ENCODE assay signal across 13 mouse cellular contexts in genomic region chr10:43247994-43248393, GRCm38 (mm10). TPM values are rescaled to one million over a fixed set of nuclear protein-coding genes. Genes with fewer than 3 reads are reported as not detected.
DNase-seq lines count a peak whose midpoint lies in the region; ATAC-seq and TF ChIP-seq lines count a peak whose summit lies in the region.
"Had no signal": no experiment of that assay in that cellular context is flagged by ENCODE, and none has a peak within 500 bp of the region (broad histone marks: within the 10 kb centered on the region; RNA-seq: fewer than 3 reads in every experiment).

No protein-coding gene starts in this region.

- no peak overlapping the region for H3K27ac ChIP-seq in forebrain, postnatal 0 days (ENCODE audit: low read depth, low read length)
- H3K27ac ChIP-seq in forebrain, embryonic 16.5 days (ENCODE audit: low read length): no peak overlapping the region
- peak overlapping the region; percentile 13; the same call in 1 of the 2 replicates for H3K27ac ChIP-seq in kidney, postnatal 0 days
- H3K27ac ChIP-seq in kidney, embryonic 15.5 days: no peak overlapping the region
- 0 out of 2 replicates have a peak overlapping the region, but pooled peaks have one; percentile 33 for H3K27ac ChIP-seq in neural tube, embryonic 15.5 days (replicated peaks)
- no peak overlapping the region for H3K27ac ChIP-seq in liver, embryonic 12.5 days
- H3K27ac ChIP-seq: embryonic facial prominence, embryonic 12.5 days had no signal

- H3K4me2 ChIP-seq in forebrain, postnatal 0 days (ENCODE audit: low read depth): no peak overlapping the region
- no peak overlapping the region for H3K4me2 ChIP-seq in forebrain, embryonic 16.5 days (ENCODE audit: low read length)
- no peak overlapping the region for H3K4me2 ChIP-seq in kidney, postnatal 0 days (ENCODE audit: low read length)
- H3K4me2 ChIP-seq in kidney, embryonic 15.5 days: no peak overlapping the region
- no peak overlapping the region for H3K4me2 ChIP-seq in neural tube, embryonic 15.5 days
- H3K4me2 ChIP-seq in liver, embryonic 12.5 days: no peak overlapping the region
- H3K4me2 ChIP-seq: embryonic facial prominence, embryonic 12.5 days had no signal

- 30% methylated on average over 5 of the region's 5 CpGs for WGBS in forebrain, postnatal 0 days
- 31% methylated on average over 5 of the region's 5 CpGs for WGBS in forebrain, embryonic 16.5 days
- WGBS in kidney, postnatal 0 days: 46% methylated on average over 5 of the region's 5 CpGs
- WGBS in kidney, embryonic 15.5 days: 45% methylated on average over 5 of the region's 5 CpGs
- WGBS in neural tube, embryonic 15.5 days: 31% methylated on average over 5 of the region's 5 CpGs
- whole genome bisulfite sequencing in liver, embryonic 12.5 days (ENCODE audit: insufficient replicate concordance): 71% methylated on average over 5 of the region's 5 CpGs

- no peak overlapping the region for H3K9ac ChIP-seq in forebrain, postnatal 0 days
- H3K9ac ChIP-seq in forebrain, embryonic 16.5 days (replicated peaks; ENCODE audit: low read depth, low read length): no peak overlapping the region
- H3K9ac ChIP-seq in kidney, postnatal 0 days (ENCODE audit: low read depth, low read length): no peak overlapping the region
- no peak overlapping the region for H3K9ac ChIP-seq in kidney, embryonic 15.5 days
- H3K9ac ChIP-seq in neural tube, embryonic 15.5 days (replicated peaks): no peak overlapping the region
- no peak overlapping the region for H3K9ac ChIP-seq in liver, embryonic 12.5 days
- H3K9ac ChIP-seq: embryonic facial prominence, embryonic 12.5 days had no signal

- no peaks in the 10 kb centered on the region for H3K4me1 ChIP-seq in forebrain, postnatal 0 days (ENCODE audit: insufficient read depth)
- peaks cover 7% of the 10 kb centered on the region; the same call in 1 of the 2 replicates for H3K4me1 ChIP-seq in forebrain, embryonic 16.5 days (replicated peaks; ENCODE audit: control insufficient read depth, insufficient read depth, low read length)
- H3K4me1 ChIP-seq in kidney, postnatal 0 days (replicated peaks; ENCODE audit: insufficient read depth, low read length): peaks cover 13% of the 10 kb centered on the region
- H3K4me1 ChIP-seq in kidney, embryonic 15.5 days: peaks cover 34% of the 10 kb centered on the region
- peaks cover 22% of the 10 kb centered on the region for H3K4me1 ChIP-seq in neural tube, embryonic 15.5 days
- H3K4me1 ChIP-seq in liver, embryonic 12.5 days: peaks cover 41% of the 10 kb centered on the region

- ATAC-seq in forebrain, postnatal 0 days: no peak; the same call in 1 of the 2 replicates
- ATAC-seq in forebrain, embryonic 16.5 days: no peak
- ATAC-seq in kidney, postnatal 0 days (replicated peaks; ENCODE audit: low FRiP score, low read depth): no peak
- ATAC-seq in kidney, embryonic 15.5 days (replicated peaks; ENCODE audit: low FRiP score): no peak
- no peak for ATAC-seq in neural tube, embryonic 15.5 days (ENCODE audit: low FRiP score)
- no peak for ATAC-seq in liver, embryonic 12.5 days
- ATAC-seq: midbrain, embryonic 16.5 days; Patski had no signal

- TF ChIP-seq CTCF in forebrain, postnatal 0 days (IDR thresholded peaks at IDR 0.05; ENCODE audit: low read depth): no peak
- no peak for TF ChIP-seq CTCF in kidney, postnatal 0 days (IDR thresholded peaks at IDR 0.05; ENCODE audit: low read depth)

- H3K9me3 ChIP-seq in forebrain, postnatal 0 days (ENCODE audit: low read length): no peaks in the 10 kb centered on the region
- no peaks in the 10 kb centered on the region for H3K9me3 ChIP-seq in forebrain, embryonic 16.5 days (ENCODE audit: control insufficient read depth, low read length)
- no peaks in the 10 kb centered on the region for H3K9me3 ChIP-seq in kidney, postnatal 0 days (replicated peaks; ENCODE audit: low read length)
- H3K9me3 ChIP-seq in kidney, embryonic 15.5 days (replicated peaks): no peaks in the 10 kb centered on the region
- H3K9me3 ChIP-seq in neural tube, embryonic 15.5 days (replicated peaks): no peaks in the 10 kb centered on the region
- no peaks in the 10 kb centered on the region for H3K9me3 ChIP-seq in liver, embryonic 12.5 days (replicated peaks)
- H3K9me3 ChIP-seq: embryonic facial prominence, embryonic 12.5 days had no signal

- H3K27me3 ChIP-seq in forebrain, postnatal 0 days (ENCODE audit: insufficient read depth, low read length): no peaks in the 10 kb centered on the region
- H3K27me3 ChIP-seq in forebrain, embryonic 16.5 days (replicated peaks; ENCODE audit: control insufficient read depth, insufficient read depth, low read length): no peaks in the 10 kb centered on the region
- H3K27me3 ChIP-seq in kidney, postnatal 0 days (ENCODE audit: insufficient read depth, low read length): no peaks in the 10 kb centered on the region
- H3K27me3 ChIP-seq in kidney, embryonic 15.5 days: no peaks in the 10 kb centered on the region
- no peaks in the 10 kb centered on the region for H3K27me3 ChIP-seq in neural tube, embryonic 15.5 days (replicated peaks)
- no peaks in the 10 kb centered on the region for H3K27me3 ChIP-seq in liver, embryonic 12.5 days (replicated peaks)
- H3K27me3 ChIP-seq: embryonic facial prominence, embryonic 12.5 days; Patski had no signal

- H3K36me3 ChIP-seq in forebrain, postnatal 0 days (ENCODE audit: insufficient read depth): no peaks in the 10 kb centered on the region
- no peaks in the 10 kb centered on the region for H3K36me3 ChIP-seq in forebrain, embryonic 16.5 days (ENCODE audit: control insufficient read depth, insufficient read depth)
- H3K36me3 ChIP-seq in kidney, postnatal 0 days (ENCODE audit: insufficient read depth, low read length): no peaks in the 10 kb centered on the region
- no peaks in the 10 kb centered on the region for H3K36me3 ChIP-seq in kidney, embryonic 15.5 days
- no peaks in the 10 kb centered on the region for H3K36me3 ChIP-seq in neural tube, embryonic 15.5 days
- no peaks in the 10 kb centered on the region for H3K36me3 ChIP-seq in liver, embryonic 12.5 days
- H3K36me3 ChIP-seq: embryonic facial prominence, embryonic 12.5 days had no signal

- no peak overlapping the region for H3K4me3 ChIP-seq in forebrain, postnatal 0 days (ENCODE audit: low read depth, low read length)
- H3K4me3 ChIP-seq in forebrain, embryonic 16.5 days (replicated peaks; ENCODE audit: low read length): no peak overlapping the region
- H3K4me3 ChIP-seq in kidney, postnatal 0 days (replicated peaks; ENCODE audit: low read depth, low read length): no peak overlapping the region
- H3K4me3 ChIP-seq in kidney, embryonic 15.5 days (replicated peaks): no peak overlapping the region
- H3K4me3 ChIP-seq in neural tube, embryonic 15.5 days (replicated peaks): no peak overlapping the region
- no peak overlapping the region for H3K4me3 ChIP-seq in liver, embryonic 12.5 days
- H3K4me3 ChIP-seq: embryonic facial prominence, embryonic 12.5 days had no signal

- DNase-seq in forebrain, postnatal 0 days: peak; percentile 16
- DNase-seq in kidney, postnatal 0 days (ENCODE audit: low spot score): peak; percentile 56
- DNase-seq in brain, adult 2 months (ENCODE audit: low read depth, low spot score): peak; percentile 52
- no peak for DNase-seq in right cerebral cortex, postnatal 10 days (ENCODE audit: low spot score in 2 of 2)
- DNase-seq: kidney, adult 11 months; thymus, postnatal 36 days had no signal

RNA-seq across cellular contexts. Expression of gene Pdss2, which starts 26.7 kb away (rescaled TPM):
- 20.5 and 21.1 TPM in 2 replicates for total RNA-seq in forebrain, postnatal 0 days (2014; rRNA removed)
- 14.0 and 18.4 TPM in 2 replicates for polyA plus RNA-seq in forebrain, postnatal 0 days (2015; fragmentation: Nextera tagmentation; extraction: Ambion mirVana)
- polyA plus RNA-seq in forebrain, embryonic 16.5 days (2015; fragmentation: Nextera tagmentation; extraction: Ambion mirVana): 15.7 and 17.7 TPM in 2 replicates
- polyA plus RNA-seq in kidney, postnatal 0 days (2015; fragmentation: Nextera tagmentation; extraction: Ambion mirVana): 13.7 and 15.6 TPM in 2 replicates
- 14.5 and 15.3 TPM in 2 replicates for polyA plus RNA-seq in kidney, embryonic 15.5 days (2015; fragmentation: Nextera tagmentation; extraction: Ambion mirVana)
- polyA plus RNA-seq in neural tube, embryonic 15.5 days (2015; fragmentation: Nextera tagmentation; extraction: Ambion mirVana): 16.1 and 16.8 TPM in 2 replicates
- polyA plus RNA-seq in liver, embryonic 12.5 days (2016; fragmentation: Nextera tagmentation; extraction: Ambion mirVana): 10.1 and 10.2 TPM in 2 replicates

Comparison
In these comparisons a context has a peak if more than half of its experiments do, and no peak if none do; other contexts are left out.
1. H3K27ac ChIP-seq: peak in kidney, postnatal 0 days (single experiment) and neural tube, embryonic 15.5 days (single experiment); none in forebrain, postnatal 0 days (single experiment), forebrain, embryonic 16.5 days (single experiment), kidney, embryonic 15.5 days (single experiment) and liver, embryonic 12.5 days (single experiment).
2. DNase-seq: peak in forebrain, postnatal 0 days (single experiment), kidney, postnatal 0 days (single experiment) and brain, adult 2 months (single experiment); none in right cerebral cortex, postnatal 10 days (0 of 2).